Mouse (Mus musculus) skeletal muscle tissue, adult 2 months (tissue): ENCODE results near the gene Hoxd1.

ENCODE experiments used
- DNase-seq: peaks from one replicate; pipeline ENCODE4 v3.0.0-alpha.2; 2012; ENCODE audit warnings: low read depth, low spot score

Hoxd1 gene

GRCm38 (mm10) chr2:74732513-74733316, 30.1 kb upstream of the Hoxd1 start:
- no peak for DNase-seq

- no peak for DNase-seq
Measured at GRCm38 (mm10) chr2:74733317-74733661, 29.5 kb upstream of the Hoxd1 start.

GRCm38 (mm10) chr2:74733765-74734164, 29.0 kb upstream of the Hoxd1 start:
- no peak for DNase-seq

GRCm38 (mm10) chr2:74734451-74734850, 28.3 kb upstream of the Hoxd1 start:
- DNase-seq, result no peak

GRCm38 (mm10) chr2:74734996-74735811, 27.6 kb upstream of the Hoxd1 start:
- DNase-seq, result no peak

GRCm38 (mm10) chr2:74735851-74736687, 26.7 kb upstream of the Hoxd1 start:
- DNase-seq, result no peak

- no peak for DNase-seq
Measured at GRCm38 (mm10) chr2:74736688-74737577, 25.8 kb upstream of the Hoxd1 start.

- no peak for DNase-seq
Measured at GRCm38 (mm10) chr2:74737578-74738070, 25.2 kb upstream of the Hoxd1 start.

GRCm38 (mm10) chr2:74738623-74739475, 23.9 kb upstream of the Hoxd1 start:
- DNase-seq, result no peak

GRCm38 (mm10) chr2:74739476-74739800, 23.3 kb upstream of the Hoxd1 start:
- DNase-seq, result no peak

- DNase-seq, result no peak
Measured at GRCm38 (mm10) chr2:74739869-74740268, 22.9 kb upstream of the Hoxd1 start.

- no peak for DNase-seq
Measured at GRCm38 (mm10) chr2:74740311-74741091, 22.3 kb upstream of the Hoxd1 start.

- DNase-seq, result no peak
Measured at GRCm38 (mm10) chr2:74741252-74741978, 21.4 kb upstream of the Hoxd1 start.

GRCm38 (mm10) chr2:74741979-74742277, 20.9 kb upstream of the Hoxd1 start:
- DNase-seq, result no peak

GRCm38 (mm10) chr2:74745540-74746297, 17.1 kb upstream of the Hoxd1 start:
- no peak for DNase-seq

- DNase-seq, result no peak
Measured at GRCm38 (mm10) chr2:74746298-74746921, 16.4 kb upstream of the Hoxd1 start.

- no peak for DNase-seq
Measured at GRCm38 (mm10) chr2:74747006-74747405, 15.8 kb upstream of the Hoxd1 start.
